Mouse (Mus musculus) urinary bladder, postnatal 10 days (tissue): Measurements from ENCODE around the gene Gm49373.
A peak's percentile ranks its signal among the peaks of the same experiment; 100 is the strongest.

Experiments
- DNase-seq: peaks from one replicate; pipeline ENCODE4 v3.0.0; 2022; ENCODE audit warnings: low spot score

Gene Gm49373

DNA sequence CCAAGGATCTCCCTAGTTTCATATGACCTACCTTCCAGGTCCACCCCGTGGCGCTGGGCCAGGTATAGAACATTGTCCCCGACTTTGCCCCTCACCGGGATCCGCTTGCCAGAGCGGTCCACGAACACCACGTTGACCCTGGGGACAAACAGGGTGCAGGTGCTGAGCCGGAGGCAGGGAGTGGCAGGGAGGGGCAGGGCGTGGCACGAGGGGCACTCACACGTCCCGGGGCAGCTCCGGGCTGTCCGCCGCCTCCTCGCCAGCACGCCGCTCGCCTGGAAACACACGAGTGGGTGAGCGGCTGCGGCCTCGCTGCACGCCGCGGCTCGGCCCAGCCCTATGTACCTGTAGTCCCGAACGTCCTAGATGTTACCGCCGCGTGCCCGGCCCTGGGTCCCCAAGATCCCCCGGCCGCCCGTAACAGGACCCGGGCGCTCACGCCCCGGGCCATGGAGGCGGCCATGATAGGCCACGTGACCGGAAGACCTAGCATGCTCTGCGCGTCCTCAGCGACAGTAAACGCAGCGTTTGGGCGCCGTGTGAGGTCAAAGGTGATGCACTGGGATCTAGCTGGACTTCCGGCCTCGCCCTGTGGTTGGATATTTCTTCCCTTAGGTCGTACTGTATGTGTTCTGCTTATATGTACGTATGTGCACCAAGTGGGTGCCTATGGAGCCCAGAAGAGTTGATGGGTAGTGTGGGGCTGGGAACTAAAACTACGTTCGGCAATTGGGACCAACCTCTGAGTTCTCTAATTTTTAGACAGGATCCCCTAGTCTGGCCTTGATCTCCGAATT lies at the start of gene Gm49373, which contains the start of gene Fdx1l:
Gene Gm49373 (minus strand): TSS at position 53 of the 797 bp plus-strand sequence.
Gene Fdx1l (minus strand): TSS at position 571 of the 797 bp plus-strand sequence.
- DNase-seq: peak; percentile 49

DNA sequence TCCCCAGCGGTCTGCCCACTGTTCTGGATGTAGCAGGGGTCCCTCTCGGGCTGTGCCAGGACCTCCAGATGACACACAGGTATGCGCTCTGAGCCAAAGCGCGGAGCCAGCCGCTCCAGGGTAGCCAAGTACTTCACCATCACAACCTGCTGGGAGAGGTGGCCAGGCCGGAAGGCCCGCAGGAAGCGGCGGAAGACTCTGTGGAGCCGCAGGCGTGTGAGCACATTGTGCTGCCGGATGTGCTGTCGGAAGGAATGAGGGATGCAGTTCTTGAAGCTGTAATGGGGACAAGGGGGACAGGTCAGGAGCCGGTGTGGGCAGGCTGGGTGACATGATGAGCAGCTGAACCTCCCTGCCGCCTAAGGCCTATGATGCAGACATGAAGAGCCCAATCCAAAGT lies 48.6 kb upstream of the Gm49373 start:
- DNase-seq: no peak

DNA sequence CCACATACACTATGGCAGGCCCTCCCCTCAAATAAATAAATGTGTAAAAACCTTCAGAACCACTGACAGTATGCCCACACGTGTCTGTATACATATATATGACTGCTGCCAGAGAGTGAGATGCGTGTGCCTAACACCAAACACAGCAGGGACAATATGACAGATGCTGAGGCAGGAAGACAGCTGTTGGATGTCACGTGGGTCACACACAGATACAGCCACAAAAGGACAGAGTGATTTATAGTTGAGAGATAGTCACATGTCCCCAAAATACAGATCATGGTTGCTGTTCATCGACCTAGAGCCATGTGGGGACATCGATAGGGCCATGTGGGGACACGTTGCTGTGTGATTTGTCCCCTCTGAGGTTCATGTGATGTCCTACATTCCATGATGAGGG lies 44.2 kb upstream of the Gm49373 start:
- no peak for DNase-seq

DNA sequence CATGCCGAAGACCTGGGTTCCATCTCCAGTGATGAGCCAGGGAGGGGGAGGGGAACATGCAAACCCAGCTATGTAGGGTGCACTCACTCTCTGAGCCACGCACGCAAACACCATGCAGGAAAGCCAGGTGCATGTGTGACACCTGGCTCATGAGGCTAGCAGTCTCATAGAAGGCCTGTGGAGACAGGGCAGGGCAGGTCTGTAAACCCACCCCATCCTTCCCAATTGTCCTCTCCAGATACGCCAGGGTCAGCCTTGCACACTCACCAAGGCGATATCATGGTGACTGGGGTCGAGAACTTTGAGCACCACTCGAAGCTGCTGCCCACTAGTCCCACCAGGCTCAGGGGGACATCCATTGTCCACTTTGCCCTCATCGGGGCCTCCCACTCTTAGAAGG lies 42.2 kb upstream of the Gm49373 start:
- no peak for DNase-seq

DNA sequence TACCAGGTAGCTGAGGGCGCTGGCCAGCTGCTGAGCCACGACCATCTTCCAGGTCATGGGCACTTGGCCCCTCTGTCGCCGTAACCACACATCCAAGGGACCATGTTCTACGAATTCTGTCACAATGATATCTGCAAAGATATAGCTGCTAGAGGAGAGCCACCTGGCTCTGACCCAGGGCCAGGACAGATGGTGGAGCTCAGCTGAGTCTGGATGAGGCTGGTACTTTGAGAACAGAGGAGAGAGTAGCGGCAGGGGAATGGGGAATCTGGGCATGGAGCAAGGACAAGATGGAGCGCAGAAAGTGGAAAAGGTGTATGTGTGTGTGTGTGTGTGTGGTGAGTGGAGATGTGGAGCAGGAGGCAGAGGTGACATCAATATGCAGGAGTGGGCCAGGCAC lies 41.3 kb upstream of the Gm49373 start:
- no peak for DNase-seq

DNA sequence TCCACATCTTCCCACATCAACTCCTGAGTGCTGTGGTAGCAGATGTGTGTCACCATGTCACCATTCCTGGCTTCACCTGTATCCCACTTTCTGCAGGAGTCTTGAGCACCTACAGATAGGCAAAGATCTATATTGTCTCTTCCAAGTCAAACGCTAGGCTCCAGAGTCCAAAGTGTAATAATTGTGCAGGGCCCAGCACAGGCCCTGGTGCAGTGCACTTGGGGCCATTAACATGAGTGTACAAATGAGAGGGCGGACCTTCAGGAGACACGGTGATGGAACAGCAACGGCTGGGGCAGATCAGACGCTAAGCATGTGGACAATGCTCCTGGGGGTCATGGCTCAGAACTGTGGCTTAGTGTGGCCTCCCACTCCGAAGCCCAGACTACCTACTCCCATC lies 40.9 kb upstream of the Gm49373 start:
- no peak for DNase-seq

DNA sequence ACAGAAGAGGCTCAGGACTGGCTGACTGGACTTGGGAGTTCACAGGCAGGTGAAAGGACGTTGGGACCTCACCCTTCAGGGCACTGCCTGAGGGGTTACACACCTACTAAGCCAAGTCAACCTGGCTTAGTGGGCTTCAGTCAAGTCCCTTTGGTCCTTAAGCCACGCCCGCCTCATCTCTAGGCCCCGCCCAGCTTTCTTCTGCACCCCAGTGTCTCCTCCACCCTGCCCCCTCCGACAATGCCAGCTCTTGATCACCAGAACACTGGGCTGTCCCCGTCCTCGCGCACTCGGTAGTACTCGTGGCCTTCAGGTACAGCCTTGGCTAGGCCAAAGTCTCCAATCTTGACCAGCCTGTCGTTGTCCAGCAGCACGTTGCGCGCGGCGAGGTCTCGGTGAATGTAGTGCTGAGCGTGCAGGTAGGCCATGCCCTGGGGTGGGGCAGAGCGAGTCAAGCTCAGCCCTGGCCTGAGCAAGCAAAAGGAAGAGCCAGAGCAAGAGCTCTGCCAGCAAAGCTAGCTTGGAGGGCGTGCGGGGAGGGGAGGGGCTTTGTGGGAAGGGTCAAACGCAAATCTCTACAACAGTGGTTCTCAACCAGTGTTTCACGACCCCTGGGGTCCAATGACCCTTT lies 34.8 kb upstream of the Gm49373 start:
- no peak for DNase-seq

DNA sequence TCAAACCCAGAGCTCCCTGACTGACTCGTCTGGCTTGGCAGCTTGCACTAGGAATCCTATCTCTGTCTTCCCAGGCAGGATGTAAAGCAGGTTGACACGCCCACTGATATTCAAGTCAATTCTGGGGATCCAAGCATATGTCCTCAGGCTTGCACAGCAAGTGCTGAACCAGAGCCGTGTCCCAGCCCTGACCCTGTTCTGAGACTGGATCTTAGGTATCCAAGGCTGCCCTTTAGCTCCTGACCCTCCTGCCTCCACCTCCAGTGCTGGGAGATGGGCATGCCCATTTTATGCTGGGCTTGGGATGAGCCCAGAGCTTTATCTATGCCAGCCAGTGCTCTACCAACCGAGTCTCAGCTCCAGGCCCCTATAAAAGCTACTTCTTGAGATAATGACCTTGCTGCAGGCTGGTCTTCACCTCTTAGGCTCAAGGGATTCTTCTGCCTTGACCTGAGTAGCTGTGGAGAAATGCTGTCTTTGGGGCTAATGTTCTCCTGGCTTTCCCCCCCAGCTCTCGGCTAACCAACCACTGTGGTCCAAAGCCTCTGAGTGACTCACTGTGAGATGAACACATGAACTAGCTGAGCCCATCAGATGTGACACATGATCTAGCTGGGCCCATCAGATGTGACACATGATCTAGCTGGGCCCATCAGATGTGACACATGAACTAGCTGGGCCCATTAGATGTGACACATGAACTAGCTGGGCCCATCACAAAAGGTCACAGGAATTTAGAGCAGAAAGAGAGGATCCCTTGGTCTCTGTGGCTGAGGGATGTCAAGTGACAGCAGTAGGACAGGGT lies 33.1 kb upstream of the Gm49373 start:
- no peak for DNase-seq

DNA sequence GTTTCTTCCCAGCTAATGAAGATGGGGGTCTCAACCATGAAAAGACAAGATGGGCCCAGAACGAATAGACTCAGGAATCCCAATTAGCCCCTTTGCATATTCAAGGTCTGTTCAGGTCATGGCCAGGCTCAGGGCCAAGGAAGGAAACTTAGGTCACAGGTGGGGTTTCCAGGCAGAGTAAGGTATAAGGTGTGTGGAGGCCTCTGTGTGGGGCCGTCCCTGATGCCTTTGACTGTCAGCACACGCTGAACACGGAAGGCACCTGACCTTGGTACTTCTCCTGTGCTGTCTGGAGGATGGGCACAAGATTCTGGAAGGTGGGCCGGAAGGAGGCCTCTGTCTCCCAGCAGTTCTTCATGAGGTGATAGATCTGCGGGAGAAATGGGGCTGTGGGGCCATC lies 31.9 kb upstream of the Gm49373 start:
- no peak for DNase-seq

DNA sequence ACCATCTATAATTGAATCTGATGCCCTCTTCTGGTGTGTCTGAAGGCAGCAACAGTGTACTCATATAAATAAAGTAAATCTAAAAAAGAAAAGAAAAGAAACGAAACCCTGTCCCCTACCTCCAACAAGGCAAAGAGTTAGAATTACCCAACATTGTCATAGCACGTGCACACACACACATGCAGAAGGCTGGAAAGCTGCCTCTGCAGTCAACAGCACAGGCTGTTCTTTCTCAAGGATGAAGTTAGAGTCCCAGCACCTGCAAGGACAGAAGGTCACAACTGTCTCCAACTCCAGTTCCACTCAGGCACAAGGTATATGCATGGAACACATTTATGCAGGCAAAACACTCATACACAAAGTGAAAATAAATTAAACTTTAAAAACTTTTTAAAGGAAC lies 29.2 kb upstream of the Gm49373 start:
- no peak for DNase-seq

DNA sequence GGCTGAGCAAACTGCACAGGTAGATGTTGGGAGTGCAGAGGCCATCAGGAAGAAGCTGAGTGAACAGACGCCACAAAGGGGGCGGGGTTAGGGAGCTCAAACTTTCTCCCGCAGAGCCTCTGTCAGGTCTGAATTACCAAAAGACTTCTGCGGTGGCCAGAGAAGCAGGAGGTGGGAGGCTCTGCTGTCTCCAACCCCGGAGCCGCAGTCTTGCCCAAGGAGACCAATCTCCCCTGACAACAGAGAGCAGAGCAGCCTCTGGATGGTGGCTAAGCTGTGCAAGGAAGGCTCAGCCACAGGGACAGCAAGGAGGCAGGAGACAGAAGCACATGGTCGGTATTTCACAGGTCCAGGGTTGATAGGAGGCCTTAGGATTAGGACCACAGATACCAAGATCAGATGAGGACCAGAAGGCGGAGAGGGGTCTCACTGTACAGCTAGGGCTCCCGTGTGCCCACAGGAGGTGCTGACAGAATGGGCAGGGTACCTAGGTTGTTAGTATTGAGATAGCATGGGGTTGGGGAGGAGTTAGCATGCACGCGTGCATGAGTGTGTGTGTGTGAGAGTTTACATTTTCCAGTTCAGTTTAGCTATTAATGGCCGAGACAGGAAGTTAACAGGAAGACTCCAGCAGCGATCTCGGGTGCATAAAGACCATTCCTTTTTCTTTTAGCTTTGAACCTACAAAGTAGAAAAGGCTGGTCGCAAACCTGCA lies 27.7 kb upstream of the Gm49373 start:
- no peak for DNase-seq

DNA sequence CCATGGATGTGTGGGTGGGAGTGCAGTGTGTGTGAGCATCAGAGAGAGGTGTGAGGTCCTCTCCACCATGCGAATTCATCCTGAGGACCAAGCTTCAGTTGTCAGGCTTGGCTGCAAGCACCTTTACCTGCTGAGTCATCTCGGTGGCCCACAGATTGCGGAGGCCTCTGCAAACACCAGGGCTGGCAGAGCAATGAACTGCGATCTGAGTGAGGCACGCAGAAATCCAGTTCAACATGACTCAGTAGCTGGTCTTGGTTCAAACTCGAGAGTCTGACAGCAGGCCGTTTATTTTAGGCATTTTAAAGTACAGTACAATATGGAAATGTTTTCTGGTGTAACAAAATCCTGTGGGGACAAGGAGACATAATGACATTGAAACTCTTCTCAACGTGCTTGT lies 24.9 kb upstream of the Gm49373 start:
- DNase-seq: no peak

DNA sequence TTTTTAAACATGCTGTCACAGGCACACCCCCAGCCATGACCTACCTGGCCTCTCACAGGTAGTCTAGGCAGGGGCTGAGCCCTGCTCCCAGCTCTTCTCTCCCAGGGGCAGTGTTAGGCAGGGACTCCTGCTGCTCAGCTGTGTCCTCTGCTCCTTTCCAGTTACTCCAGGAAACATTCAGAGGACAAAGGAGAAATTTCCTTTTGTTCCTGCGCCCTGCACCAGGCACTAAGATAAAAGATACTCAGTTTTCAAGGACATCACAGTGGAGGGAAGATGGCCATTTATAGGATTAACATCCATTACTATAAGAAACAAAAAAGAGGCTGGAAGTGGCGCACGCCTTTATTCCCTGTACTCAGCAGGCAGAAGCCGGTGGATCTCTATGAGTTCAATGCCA lies 23.1 kb upstream of the Gm49373 start:
- DNase-seq: no peak

DNA sequence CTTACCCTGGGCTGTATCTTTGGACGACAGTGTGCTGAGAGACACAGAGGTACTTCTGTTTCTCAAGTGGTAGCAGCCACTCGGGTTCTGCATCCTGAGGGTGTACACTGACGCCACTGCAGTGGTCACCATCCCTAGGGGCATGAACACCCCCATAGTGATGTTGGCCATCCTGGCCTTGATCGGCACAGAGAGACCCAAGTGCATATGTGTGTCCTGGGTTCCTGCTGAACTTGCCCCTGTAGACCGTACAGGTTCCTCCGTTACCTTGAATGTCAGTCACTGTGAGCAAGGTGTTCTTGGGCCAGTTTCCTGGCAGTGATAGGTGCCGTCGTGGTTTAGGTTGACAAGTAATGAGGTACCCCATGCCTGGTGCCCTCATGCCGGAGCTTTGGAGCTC lies 20.5 kb upstream of the Gm49373 start:
- DNase-seq: no peak

DNA sequence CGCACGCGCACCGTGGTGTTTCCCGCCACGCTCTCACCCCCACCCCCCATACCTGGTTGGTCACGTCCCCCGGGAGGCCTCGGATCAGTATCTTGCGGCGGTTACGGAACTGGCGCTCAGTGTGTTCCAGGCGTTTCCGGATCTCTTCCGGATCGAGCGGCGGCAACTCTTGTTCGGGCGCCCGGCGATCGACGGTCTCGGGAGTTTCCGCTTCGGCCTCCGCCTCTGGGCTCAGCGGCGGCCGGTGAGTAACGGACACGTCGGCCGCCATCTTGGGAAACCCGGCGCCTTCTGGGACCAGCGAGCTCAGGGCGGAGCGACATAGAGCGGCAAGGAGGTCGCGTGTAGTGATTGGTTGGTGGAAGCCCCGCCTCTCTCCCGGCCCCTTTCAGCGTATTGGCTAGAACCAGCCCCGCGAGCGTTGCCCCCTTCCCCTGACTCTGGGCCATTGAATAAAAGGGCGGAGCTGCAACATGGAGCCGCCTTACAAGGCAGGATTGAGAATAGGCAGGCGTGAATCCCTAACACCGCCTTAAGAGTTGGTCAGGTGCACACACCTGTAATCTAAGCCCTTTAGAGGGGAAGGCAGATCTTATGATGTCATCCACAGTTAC lies 18.9 kb upstream of the Gm49373 start, which contains the start of the genes Gm38431 and Raver1:
Gene Gm38431 (minus strand): TSS at position 291 of the 614 bp plus-strand sequence.
Gene Raver1 (minus strand): TSS at position 302 of the 614 bp plus-strand sequence.
- peak; percentile 88 for DNase-seq

DNA sequence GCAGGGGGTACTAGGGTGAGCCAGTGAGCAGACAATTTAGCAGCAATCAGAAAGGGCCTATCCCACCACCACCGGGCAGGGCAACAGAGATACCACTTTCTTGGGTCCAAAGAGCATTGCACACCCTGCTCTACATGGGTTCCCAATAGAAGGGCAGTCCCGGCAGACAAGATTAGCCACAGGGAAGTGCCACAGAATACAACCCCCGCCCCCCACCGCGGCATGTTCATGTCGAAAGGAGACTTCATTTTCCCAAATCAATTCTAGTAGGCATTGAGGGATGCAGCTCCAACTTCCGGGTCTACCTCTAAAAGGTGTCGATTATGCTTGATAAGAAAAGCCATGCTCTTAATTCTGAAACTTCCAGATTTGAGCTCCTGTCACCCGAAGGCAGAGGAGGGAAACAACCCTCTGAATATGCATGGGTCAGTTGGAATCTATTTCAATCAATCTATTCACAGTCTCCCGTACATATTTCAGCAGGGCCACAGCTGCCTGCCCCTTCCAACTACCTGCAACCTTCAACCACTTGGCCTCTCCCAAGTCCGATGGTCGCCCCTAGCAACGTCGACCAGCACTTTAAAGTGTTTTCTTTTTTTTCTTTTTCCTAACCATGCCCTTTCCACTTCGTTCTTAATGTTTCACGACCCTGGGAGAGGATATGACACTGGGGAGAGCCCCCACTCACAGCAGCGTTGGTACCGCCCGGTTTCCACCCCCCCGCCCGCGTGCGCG lies 18.2 kb upstream of the Gm49373 start:
- DNase-seq: no peak

DNA sequence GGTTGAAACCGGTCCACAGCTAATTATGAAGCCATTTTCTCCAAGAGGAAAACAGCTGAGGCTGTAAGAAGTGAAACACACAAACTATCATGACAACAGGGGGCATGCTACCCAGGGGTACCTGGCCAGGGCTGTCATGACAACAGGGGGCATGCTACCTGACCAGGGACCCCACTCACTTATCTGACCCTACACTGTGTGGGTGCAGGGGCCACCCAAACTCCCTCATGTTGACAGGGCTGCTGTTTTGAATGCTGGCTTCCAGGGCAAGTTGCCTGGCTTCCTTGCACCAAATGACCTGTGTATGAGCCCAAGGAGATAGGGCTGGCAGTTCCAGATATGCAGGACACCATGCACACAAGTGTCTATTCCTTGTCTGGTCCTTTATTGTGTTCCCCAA lies 17.6 kb upstream of the Gm49373 start:
- DNase-seq: no peak

DNA sequence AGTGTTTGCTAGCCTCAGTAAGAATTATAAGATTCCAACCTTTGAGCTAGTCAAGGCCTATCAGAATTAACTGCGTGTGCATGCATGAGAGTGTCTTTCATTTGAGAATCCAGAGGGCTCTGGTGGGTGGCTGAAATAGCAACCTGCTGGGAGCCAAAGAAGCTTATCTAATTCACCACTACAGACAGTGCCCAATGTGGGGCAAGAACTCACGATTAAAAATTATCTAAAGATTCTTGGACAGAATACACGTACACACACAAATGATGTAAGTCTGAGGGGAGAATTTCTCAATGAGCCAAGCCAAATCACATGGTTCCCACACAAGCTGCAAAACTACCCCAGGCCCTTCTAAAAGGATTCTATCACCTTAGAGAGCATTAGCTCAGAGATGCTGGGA lies 10.4 kb upstream of the Gm49373 start:
- no peak for DNase-seq

DNA sequence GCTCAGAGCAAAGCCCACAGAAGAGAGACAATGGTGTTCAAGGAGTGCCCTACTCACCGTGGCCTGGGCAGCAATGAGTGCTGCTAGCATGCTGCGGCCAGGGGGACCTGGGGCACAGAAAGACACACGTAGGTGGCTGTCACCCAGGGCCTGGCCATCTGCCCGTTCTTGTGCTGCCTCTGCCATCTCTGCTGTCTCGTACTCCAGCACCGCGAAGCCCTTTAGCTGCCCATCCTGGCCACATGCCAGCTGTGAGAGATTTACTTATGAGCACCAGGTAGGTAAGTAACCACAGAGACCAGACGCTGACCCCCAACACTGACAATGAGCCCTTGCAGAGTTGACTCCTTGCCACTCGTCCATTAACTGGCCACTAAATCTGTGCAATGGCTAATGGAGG lies 8.2 kb upstream of the Gm49373 start:
- no peak for DNase-seq

DNA sequence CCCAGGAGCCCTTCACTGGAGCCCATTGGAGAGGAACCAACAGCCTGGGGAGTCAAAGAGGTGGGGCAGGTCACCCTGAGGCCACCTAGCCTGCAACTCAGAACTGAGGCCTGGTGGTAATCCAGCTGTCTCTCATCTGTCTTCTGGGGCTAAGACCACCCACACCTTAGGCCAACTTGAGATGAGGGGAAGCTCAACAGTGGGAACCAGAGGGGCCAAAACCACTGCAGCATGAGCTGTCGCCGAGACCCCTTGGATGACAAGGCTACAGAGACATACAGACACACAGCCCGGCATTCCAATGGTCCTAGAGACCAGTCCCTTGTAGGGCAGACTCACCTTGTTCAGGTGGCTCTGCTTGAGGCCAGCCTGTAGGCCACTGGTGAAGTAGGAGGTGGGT lies 2.7 kb upstream of the Gm49373 start:
- DNase-seq: no peak

DNA sequence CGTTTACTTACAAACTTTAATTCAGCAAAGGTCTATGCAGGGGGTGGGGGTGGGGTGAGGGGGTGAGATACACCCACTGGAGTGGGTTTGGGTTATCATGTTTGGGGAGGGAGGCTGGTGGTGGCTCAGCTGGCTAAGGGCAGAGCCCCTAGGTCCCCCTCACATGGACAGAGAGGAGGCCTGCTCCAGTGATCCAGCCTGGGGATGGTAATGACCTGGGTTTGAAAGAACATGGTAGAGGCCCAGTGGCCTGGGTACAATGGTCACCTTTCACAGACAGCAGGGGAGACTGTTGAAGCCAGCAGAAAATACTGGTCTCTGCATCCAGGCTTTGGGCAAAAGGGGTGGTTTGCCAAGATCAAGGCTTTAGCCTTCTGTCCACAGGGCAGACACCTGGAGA lies 1.3 kb upstream of the Gm49373 start:
- DNase-seq: no peak
